Mouse (Mus musculus): ENCODE results near the gene Cbfa2t3. TPM values are rescaled to one million over a fixed set of nuclear protein-coding genes. Genes with fewer than 3 reads are reported as not detected.

The Cbfa2t3 gene
- total RNA-seq, 2 experiments from 2014 or later: 7.8 to 79.6 TPM

- no peak for ATAC-seq (replicated peaks; ENCODE audit: low FRiP score, low TSS enrichment, poor library complexity, severe bottlenecking)
These were observed 1.3 kb downstream of the Cbfa2t3 start for GRCm38 (mm10) chr8:122697586-122697985.

GRCm38 (mm10) chr8:122697181-122697581, 1.7 kb downstream of the Cbfa2t3 start:
- ATAC-seq (replicated peaks; ENCODE audit: low FRiP score, low TSS enrichment, poor library complexity, severe bottlenecking): 0 out of 2 replicates have a peak, but pooled peaks have one; percentile 20

GRCm38 (mm10) chr8:122695438-122696042, 3.4 kb downstream of the Cbfa2t3 start:
- ATAC-seq (replicated peaks; ENCODE audit: low FRiP score, low TSS enrichment, poor library complexity, severe bottlenecking): no peak

DNA sequence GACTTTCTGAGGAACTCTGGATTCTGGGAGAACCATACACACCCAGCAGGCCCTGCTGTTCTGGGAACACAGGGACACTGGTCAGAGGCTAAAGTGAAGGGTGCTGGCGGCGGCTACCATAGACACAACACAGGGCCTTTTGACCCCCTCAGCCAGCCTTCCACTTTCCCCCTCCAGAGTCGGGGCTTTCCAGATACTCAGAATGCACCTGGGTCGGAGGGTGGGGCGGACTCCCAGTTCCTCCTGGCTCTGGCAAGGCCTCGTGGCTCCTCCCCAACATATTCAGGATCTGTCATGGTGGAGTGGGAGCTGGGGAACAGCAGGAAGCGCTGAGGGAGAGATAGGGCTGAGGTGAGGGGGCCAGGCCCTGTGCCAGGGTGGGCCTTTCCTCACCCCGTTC, 6.8 kb downstream of the Cbfa2t3 start:
- ATAC-seq (replicated peaks; ENCODE audit: low FRiP score, low TSS enrichment, poor library complexity, severe bottlenecking): no peak

DNA sequence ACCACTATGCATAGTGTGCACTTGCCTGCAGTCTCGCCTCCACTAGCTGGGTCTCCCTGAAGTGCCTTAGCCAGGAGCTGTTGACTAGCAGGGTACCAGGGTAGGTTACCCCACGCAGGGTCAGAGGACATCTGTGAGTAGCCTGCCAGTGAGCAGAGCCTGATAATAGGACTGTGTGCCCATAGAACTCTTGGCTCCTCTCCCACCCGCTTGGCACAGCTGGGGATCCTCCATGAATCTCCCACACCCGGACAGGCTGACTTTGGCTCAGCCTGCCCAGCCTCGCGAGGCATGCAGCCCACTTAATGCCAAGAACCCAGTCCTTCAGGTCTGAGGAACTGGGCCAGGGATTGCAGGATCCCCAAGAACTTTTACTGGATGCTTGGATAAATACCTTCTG, 7.9 kb downstream of the Cbfa2t3 start:
- ATAC-seq (replicated peaks; ENCODE audit: low FRiP score, low TSS enrichment, poor library complexity, severe bottlenecking): peak; percentile 60

DNA sequence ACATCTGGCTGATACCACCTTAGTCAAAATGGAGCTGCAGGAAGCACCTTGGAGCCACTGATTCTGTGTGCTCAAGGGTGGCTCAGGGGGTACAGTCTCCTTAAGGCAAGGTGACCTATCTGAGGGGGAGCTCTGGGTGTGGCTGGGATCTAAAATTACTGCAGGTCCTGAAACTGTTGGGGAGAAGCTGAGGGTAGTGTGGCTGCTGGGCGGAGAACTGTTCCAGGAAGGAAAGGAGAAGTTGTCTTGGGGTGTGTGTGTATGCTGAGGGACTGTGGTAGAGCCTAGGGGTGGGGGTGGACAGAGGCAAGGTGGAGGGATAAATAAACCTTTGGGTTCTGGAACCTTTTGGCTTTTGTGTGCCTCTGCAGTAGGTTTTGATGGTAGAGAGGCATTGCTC, 9.6 kb downstream of the Cbfa2t3 start:
- no peak for ATAC-seq (replicated peaks; ENCODE audit: low FRiP score, low TSS enrichment, poor library complexity, severe bottlenecking)

- ATAC-seq (replicated peaks; ENCODE audit: low FRiP score, low TSS enrichment, poor library complexity, severe bottlenecking): no peak
These were observed 12.0 kb downstream of the Cbfa2t3 start for GRCm38 (mm10) chr8:122686879-122687278.

GRCm38 (mm10) chr8:122685097-122685861, 13.6 kb downstream of the Cbfa2t3 start:
- ATAC-seq (replicated peaks; ENCODE audit: low FRiP score, low TSS enrichment, poor library complexity, severe bottlenecking): peak; percentile 88

GRCm38 (mm10) chr8:122682820-122683219, 16.1 kb downstream of the Cbfa2t3 start:
- ATAC-seq (replicated peaks; ENCODE audit: low FRiP score, low TSS enrichment, poor library complexity, severe bottlenecking): peak; percentile 57

DNA sequence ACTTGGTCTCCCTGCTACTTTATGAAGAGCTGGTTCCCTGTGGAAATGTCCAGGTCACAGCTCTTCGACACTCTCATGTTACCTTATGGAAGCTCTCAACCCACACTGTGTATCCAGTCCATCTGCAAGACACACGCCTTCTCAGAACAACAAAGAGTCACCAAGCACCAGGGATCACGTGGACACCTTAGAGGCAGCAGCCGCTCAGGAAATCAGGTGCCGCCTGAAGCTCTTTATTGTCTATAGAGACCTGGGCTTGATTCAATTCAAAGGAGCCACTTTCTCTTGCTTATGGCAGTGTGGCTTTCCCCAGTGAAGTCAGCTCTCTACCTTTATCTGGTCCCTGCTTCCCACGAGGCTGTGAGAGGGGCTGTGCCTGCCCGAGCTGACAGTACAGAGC, 18.7 kb downstream of the Cbfa2t3 start:
- no peak for ATAC-seq (replicated peaks; ENCODE audit: low FRiP score, low TSS enrichment, poor library complexity, severe bottlenecking)

DNA sequence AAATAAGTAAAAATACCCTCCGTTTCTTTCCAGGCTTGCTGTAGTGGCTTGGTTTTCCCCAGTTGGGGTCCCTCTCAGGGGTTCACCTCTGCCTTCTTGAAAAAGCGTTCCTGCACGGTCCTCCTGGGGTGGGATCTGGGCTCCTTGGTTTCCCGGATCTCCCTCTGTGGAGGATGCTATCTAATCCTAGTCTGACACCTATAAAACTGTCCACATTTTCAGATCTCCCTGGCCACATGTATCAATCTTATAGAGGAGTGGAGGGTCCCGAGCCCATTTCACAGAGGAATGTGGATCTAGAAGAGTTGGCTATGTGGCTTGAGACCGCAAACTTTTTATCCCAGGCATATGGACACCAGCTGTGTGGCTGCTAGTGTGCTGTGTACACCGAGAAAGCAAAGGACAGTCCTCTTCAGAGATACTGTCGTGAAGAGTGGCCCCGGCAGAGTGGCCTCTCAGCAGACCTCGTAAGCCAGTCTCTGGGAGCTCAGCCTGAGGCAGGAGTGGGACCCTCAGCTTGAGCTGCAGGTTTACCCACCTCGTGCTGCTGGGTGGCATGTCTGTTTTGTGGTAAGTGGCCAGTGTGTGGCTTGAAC, 19.5 kb downstream of the Cbfa2t3 start:
- ATAC-seq (replicated peaks; ENCODE audit: low FRiP score, low TSS enrichment, poor library complexity, severe bottlenecking): no peak

- ATAC-seq (replicated peaks; ENCODE audit: low FRiP score, low TSS enrichment, poor library complexity, severe bottlenecking): no peak
These were observed 20.1 kb downstream of the Cbfa2t3 start for GRCm38 (mm10) chr8:122678896-122679210.

DNA sequence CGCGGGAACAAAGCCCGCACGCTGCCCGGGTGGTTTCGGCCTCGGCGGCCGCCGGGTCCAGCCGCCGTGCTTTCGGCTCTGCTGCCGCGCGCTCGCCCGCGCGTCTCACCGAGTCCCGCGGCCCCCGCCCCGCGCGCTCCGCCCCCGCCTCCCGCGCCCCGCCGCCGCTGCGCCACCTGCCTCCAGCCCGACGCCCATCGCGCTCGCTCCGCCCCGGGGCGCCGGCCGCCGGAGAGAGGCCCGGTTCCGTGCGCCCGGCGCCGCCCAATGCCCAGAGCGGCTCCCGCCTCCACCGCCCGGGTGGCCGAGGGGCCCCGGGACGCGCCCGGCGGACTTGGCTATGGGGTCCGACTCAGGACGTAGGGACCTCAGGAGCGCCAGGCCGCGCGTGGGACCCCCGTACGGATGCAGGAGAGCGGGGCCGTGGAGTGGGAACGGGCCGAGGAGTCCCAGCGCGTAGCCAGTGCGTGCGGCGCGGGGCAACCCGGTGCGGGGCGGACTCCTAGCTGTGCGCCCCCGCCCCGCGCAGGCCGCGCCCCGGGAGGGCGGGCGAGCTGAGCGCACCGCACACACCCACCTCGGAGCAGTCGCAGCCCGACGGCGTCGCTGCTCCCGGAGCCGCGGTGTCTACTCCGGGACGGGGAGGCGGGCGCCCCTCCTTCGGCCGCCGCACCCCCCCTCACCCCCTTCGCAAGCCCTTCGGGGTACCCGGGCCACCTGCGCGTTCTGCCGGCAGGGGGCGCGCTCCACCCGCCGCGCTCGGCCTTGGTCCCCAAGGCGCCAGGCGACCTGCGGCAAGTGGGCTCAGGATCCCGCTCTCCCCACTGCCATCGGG, 20.6 kb downstream of the Cbfa2t3 start:
- peak; percentile 13; the same call in 1 of the 2 replicates for ATAC-seq (replicated peaks; ENCODE audit: low FRiP score, low TSS enrichment, poor library complexity, severe bottlenecking)

GRCm38 (mm10) chr8:122677481-122678021, 21.4 kb downstream of the Cbfa2t3 start:
- no peak for ATAC-seq (replicated peaks; ENCODE audit: low FRiP score, low TSS enrichment, poor library complexity, severe bottlenecking)

DNA sequence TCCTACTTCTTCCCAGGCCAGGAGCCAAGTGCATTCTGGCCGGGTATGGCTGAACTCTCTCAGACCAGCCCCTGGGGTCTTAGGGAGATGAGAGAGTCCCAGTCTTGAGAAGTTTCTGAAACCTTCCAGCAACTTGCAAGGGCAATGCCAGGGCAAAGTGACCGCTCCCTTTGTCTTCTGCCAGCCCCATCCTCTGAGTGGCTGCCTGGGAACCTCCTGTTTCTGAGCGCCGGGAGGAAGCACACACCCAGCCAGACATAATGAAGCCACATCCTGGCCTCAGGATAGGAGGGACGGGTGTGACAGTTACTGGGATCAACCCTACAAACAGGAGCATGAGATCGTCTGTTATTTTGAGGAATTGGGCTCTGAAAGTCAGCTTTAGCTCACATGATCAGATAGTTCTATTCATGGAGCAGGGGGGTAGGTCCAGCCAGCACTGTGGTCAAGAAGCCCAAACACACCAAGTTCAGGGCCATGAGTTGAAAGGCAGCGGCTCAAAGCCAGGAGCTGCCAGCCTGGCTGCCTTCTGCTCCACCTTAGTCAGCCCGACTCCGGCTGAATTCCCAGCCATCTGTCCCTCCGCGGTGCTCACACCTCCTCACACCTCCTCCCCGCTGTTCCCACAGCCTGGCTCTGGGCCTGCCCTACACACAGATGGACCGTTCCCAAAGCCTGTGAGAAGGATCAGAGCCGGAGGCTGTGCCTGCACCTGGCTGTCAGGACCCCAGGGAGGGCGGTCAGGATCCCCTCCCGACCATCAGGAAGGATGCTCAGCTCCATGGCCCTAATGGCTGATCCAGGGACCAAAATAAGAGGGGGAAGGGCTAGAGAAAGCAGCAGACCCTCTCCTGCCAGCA, 22.1 kb downstream of the Cbfa2t3 start:
- 0 out of 2 replicates have a peak, but pooled peaks have one; percentile 5 for ATAC-seq (replicated peaks; ENCODE audit: low FRiP score, low TSS enrichment, poor library complexity, severe bottlenecking)

- no peak for ATAC-seq (replicated peaks; ENCODE audit: low FRiP score, low TSS enrichment, poor library complexity, severe bottlenecking)
These were observed 23.1 kb downstream of the Cbfa2t3 start for GRCm38 (mm10) chr8:122675596-122676420.

GRCm38 (mm10) chr8:122674999-122675398, 23.9 kb downstream of the Cbfa2t3 start:
- no peak for ATAC-seq (replicated peaks; ENCODE audit: low FRiP score, low TSS enrichment, poor library complexity, severe bottlenecking)

DNA sequence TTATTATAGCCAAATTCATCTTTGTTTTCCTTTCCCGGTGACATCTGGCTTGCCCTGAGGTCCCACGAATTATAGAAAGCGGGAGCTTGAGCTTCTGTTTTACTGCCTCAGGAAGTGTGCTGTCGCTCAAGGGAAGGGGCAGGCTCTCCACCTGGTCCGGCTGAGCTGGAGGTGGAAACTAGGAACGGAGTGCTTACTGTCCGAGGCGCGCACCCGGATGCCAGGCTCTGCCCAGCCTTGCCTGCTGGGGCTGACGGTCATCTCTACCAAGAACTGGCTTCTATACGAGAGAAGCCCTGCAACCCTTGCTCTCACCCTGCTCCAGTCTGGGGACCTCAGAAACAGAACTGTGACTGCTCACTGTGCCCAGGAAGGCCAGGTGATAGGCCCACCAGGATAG, 24.9 kb downstream of the Cbfa2t3 start:
- no peak for ATAC-seq (replicated peaks; ENCODE audit: low FRiP score, low TSS enrichment, poor library complexity, severe bottlenecking)
